Mouse (Mus musculus): Measurements from ENCODE around the gene Syna.

Syna gene

GRCm38 (mm10) chr5:134560071-134560449, at the start of gene Syna:
Gene Syna (minus strand): TSS chr5:134560171.
- no peak for DNase-seq (ENCODE audit: low read depth, low spot score)

GRCm38 (mm10) chr5:134607121-134607520, 47.1 kb upstream of the Syna start:
- no peak for DNase-seq (ENCODE audit: low read depth, low spot score)

GRCm38 (mm10) chr5:134606314-134606713, 46.3 kb upstream of the Syna start:
- no peak for DNase-seq (ENCODE audit: low read depth, low spot score)

- no peak for DNase-seq (ENCODE audit: low read depth, low spot score)
These were observed 44.4 kb upstream of the Syna start for GRCm38 (mm10) chr5:134604376-134604775.

GRCm38 (mm10) chr5:134597711-134598110, 37.7 kb upstream of the Syna start:
- peak; percentile 10 for DNase-seq (ENCODE audit: low read depth, low spot score)

- no peak for DNase-seq (ENCODE audit: low read depth, low spot score)
These were observed 33.1 kb upstream of the Syna start for GRCm38 (mm10) chr5:134593093-134593492.

GRCm38 (mm10) chr5:134592026-134592581, 32.1 kb upstream of the Syna start:
- no peak for DNase-seq (ENCODE audit: low read depth, low spot score)

- no peak for DNase-seq (ENCODE audit: low read depth, low spot score)
These were observed 29.9 kb upstream of the Syna start for GRCm38 (mm10) chr5:134589900-134590299.

- no peak for DNase-seq (ENCODE audit: low read depth, low spot score)
These were observed 24.8 kb upstream of the Syna start for GRCm38 (mm10) chr5:134584798-134585197.

GRCm38 (mm10) chr5:134583884-134584213, 23.9 kb upstream of the Syna start:
- no peak for DNase-seq (ENCODE audit: low read depth, low spot score)

GRCm38 (mm10) chr5:134583006-134583883, 23.3 kb upstream of the Syna start:
- no peak for DNase-seq (ENCODE audit: low read depth, low spot score)

GRCm38 (mm10) chr5:134582221-134582907, 22.4 kb upstream of the Syna start:
- peak; percentile 85 for DNase-seq (ENCODE audit: low read depth, low spot score)

GRCm38 (mm10) chr5:134581146-134581545, 21.2 kb upstream of the Syna start, which contains the start of gene Rfc2:
Gene Rfc2 (plus strand): TSS chr5:134581366.
- no peak for DNase-seq (ENCODE audit: low read depth, low spot score)

- DNase-seq (ENCODE audit: low read depth, low spot score), result no peak
These were observed 19.2 kb upstream of the Syna start for GRCm38 (mm10) chr5:134579135-134579534.

GRCm38 (mm10) chr5:134577534-134577933, 17.6 kb upstream of the Syna start:
- no peak for DNase-seq (ENCODE audit: low read depth, low spot score)

- no peak for DNase-seq (ENCODE audit: low read depth, low spot score)
These were observed 16.7 kb upstream of the Syna start for GRCm38 (mm10) chr5:134576517-134577220.

GRCm38 (mm10) chr5:134575833-134576232, 15.9 kb upstream of the Syna start:
- no peak for DNase-seq (ENCODE audit: low read depth, low spot score)

GRCm38 (mm10) chr5:134572508-134573214, 12.7 kb upstream of the Syna start:
- no peak for DNase-seq (ENCODE audit: low read depth, low spot score)

- DNase-seq (ENCODE audit: low read depth, low spot score), result peak; percentile 58
These were observed 11.9 kb upstream of the Syna start for GRCm38 (mm10) chr5:134571730-134572507.

- no peak for DNase-seq (ENCODE audit: low read depth, low spot score)
These were observed 9.1 kb upstream of the Syna start for GRCm38 (mm10) chr5:134568964-134569491.

Measured in brain, embryonic 18.5 days (tissue).